Mouse (Mus musculus) stomach, embryonic 16.5 days (tissue): Measurements from ENCODE around the gene Haao. TPM values are rescaled to one million over a fixed set of nuclear protein-coding genes. Genes with fewer than 3 reads are reported as not detected.
"Not testable (repeated sequence)": the region's sequence is repeated elsewhere in the genome, so short reads cannot be mapped to it uniquely, and the experiment has no call there.

Source experiments
- ATAC-seq: fragments of 200-750 bp; cut with Nextera tagmentation; 2 replicates; pipeline ENCODE4 v1.8.0; 2017; ENCODE audit warnings: moderate number of reproducible peaks, moderate TSS enrichment; ENCODE audit not compliant: insufficient read depth, low FRiP score
- H3K27ac ChIP-seq: fragments of 300-500 bp; sonication (generic); 2 replicates; pipeline ENCODE4 v1.5.1; 2014; ENCODE audit warnings: low read length
- H3K27me3 ChIP-seq: fragments of 300-500 bp; sonication (generic); 2 replicates; pipeline ENCODE4 v1.6.1; 2014; ENCODE audit warnings: low read length, control low read depth, mixed read lengths; ENCODE audit not compliant: control insufficient read depth, insufficient read depth
- H3K36me3 ChIP-seq: fragments of 300-500 bp; sonication (generic); 2 replicates; pipeline ENCODE4 v1.6.1; 2014; ENCODE audit warnings: low read length; ENCODE audit not compliant: control insufficient read depth, insufficient read depth
- H3K4me1 ChIP-seq: fragments of 300-500 bp; sonication (generic); 2 replicates; pipeline ENCODE4 v1.6.1; 2014; ENCODE audit warnings: low read length, control low read depth, mixed read lengths; ENCODE audit not compliant: control insufficient read depth, insufficient read depth
- H3K4me2 ChIP-seq: fragments of 300-500 bp; sonication (generic); 2 replicates; pipeline ENCODE4 v1.6.1; 2014; ENCODE audit warnings: low read depth, low read length, mixed read lengths
- H3K4me3 ChIP-seq: fragments of 300-500 bp; sonication (generic); replicated peaks from 2 replicates; pipeline ENCODE4 v1.5.1; 2014; ENCODE audit warnings: mild to moderate bottlenecking, low read length
- H3K9ac ChIP-seq: fragments of 300-500 bp; sonication (generic); 2 replicates; pipeline ENCODE4 v1.6.1; 2014; ENCODE audit warnings: low read length
- H3K9me3 ChIP-seq: fragments of 300-500 bp; sonication (generic); replicated peaks from 2 replicates; pipeline ENCODE4 v1.6.1; 2016; ENCODE audit warnings: low read length, control low read depth; ENCODE audit not compliant: control insufficient read depth
- WGBS: fragments of 180-500 bp; shearing (Covaris S2); extraction: QIAGEN DNeasy Blood & Tissue Kit; methylation state at CpG from one replicate; pipeline ENCODE4 v1.1.7; 2014; 5-methylcytosine and 5-hydroxymethylcytosine counted together
- polyA plus RNA-seq: library from polyadenylated mRNA; unstranded; fragments of >200 nt; fragmentation: Nextera tagmentation; extraction: Ambion mirVana; gene quantifications from 2 replicates; pipeline ENCODE4 v1.2.1, GENCODE M21; 2015

Haao gene
- polyA plus RNA-seq, 1 experiment from 2014 or later, result 4.1 TPM

GRCm38 (mm10) chr17:83860968-83861367, 13.2 kb upstream of the Haao start:
- not testable (repeated sequence) for H3K27me3 ChIP-seq, H3K27ac ChIP-seq, ATAC-seq, H3K36me3 ChIP-seq, H3K9me3 ChIP-seq, H3K4me1 ChIP-seq
- H3K4me2 ChIP-seq, result peak overlapping the region; percentile 58
- peak overlapping the region; percentile 80 for H3K4me3 ChIP-seq
- H3K9ac ChIP-seq, result peak overlapping the region; percentile 93
- WGBS, result 65% methylated on average over 8 of the region's 8 CpGs

- WGBS, result 73% methylated on average over 7 of the region's 7 CpGs
- no peak overlapping the region for H3K4me2 ChIP-seq
- H3K9me3 ChIP-seq, result no peaks in the 10 kb centered on the region
- no peaks in the 10 kb centered on the region for H3K27me3 ChIP-seq
- no peak overlapping the region for H3K4me3 ChIP-seq
- ATAC-seq, result no peak
- H3K4me1 ChIP-seq, result no peaks in the 10 kb centered on the region
- H3K27ac ChIP-seq, result no peak overlapping the region
- H3K9ac ChIP-seq, result no peak overlapping the region
- no peaks in the 10 kb centered on the region for H3K36me3 ChIP-seq
These were observed 12.5 kb upstream of the Haao start for GRCm38 (mm10) chr17:83860224-83860623.

- ATAC-seq, result no peak
- WGBS, result 84% methylated on average over 4 of the region's 4 CpGs
- no peaks in the 10 kb centered on the region for H3K27me3 ChIP-seq
These were observed 11.9 kb upstream of the Haao start for GRCm38 (mm10) chr17:83859639-83860038.

GRCm38 (mm10) chr17:83858413-83858812, 10.7 kb upstream of the Haao start:
- no peak for ATAC-seq
- Histone ChIP-seq H3K4me2 (no peak overlapping the region), H3K4me3 (no peak overlapping the region), H3K9me3 (no peaks in the 10 kb centered on the region), H3K27ac (no peak overlapping the region), H3K27me3 (no peaks in the 10 kb centered on the region), H3K36me3 (no peaks in the 10 kb centered on the region), H3K9ac (no peak overlapping the region), H3K4me1 (no peaks in the 10 kb centered on the region)
- WGBS, result 76% methylated on average over 7 of the region's 7 CpGs

More at GRCm38 (mm10) chr17:83859639-83860038, 11.9 kb upstream of the Haao start:
- Histone ChIP-seq H3K4me1 (no peaks in the 10 kb centered on the region), H3K4me2 (no peak overlapping the region), H3K27ac (no peak overlapping the region), H3K4me3 (no peak overlapping the region), H3K9ac (no peak overlapping the region), H3K9me3 (no peaks in the 10 kb centered on the region), H3K36me3 (no peaks in the 10 kb centered on the region)

GRCm38 (mm10) chr17:83854284-83854918, 6.6 kb upstream of the Haao start:
- Histone ChIP-seq H3K4me3 (peak overlapping the region; percentile 16), H3K36me3 (no peaks in the 10 kb centered on the region), H3K27me3 (no peaks in the 10 kb centered on the region), H3K9ac (no peak overlapping the region), H3K27ac (no peak overlapping the region), H3K4me1 (0 out of 2 replicates have a peak, but pooled peaks cover 5% of the 10 kb centered on the region), H3K9me3 (no peaks in the 10 kb centered on the region), H3K4me2 (peak overlapping the region; percentile 25)
- 36% methylated on average over 12 of the region's 12 CpGs for WGBS
- ATAC-seq, result peak; percentile 63; the same call in 1 of the 2 replicates

- WGBS, result 43% methylated on average over 3 of the region's 3 CpGs
- Histone ChIP-seq H3K9ac (no peak overlapping the region), H3K27ac (no peak overlapping the region), H3K27me3 (no peaks in the 10 kb centered on the region), H3K4me1 (0 out of 2 replicates have a peak, but pooled peaks cover 5% of the 10 kb centered on the region), H3K4me2 (peak overlapping the region; percentile 25), H3K9me3 (no peaks in the 10 kb centered on the region), H3K36me3 (no peaks in the 10 kb centered on the region), H3K4me3 (peak overlapping the region; percentile 16; the same call in 1 of the 2 replicates)
- no peak for ATAC-seq
These were observed 6.1 kb upstream of the Haao start for GRCm38 (mm10) chr17:83853831-83854230.

GRCm38 (mm10) chr17:83850864-83851263, 3.1 kb upstream of the Haao start:
- no peak overlapping the region for H3K4me2 ChIP-seq
- no peak overlapping the region for H3K4me3 ChIP-seq
- H3K27ac ChIP-seq, result no peak overlapping the region
- 82% methylated on average over 5 of the region's 5 CpGs for WGBS
- ATAC-seq, result no peak
- no peaks in the 10 kb centered on the region for H3K36me3 ChIP-seq
- H3K27me3 ChIP-seq, result no peaks in the 10 kb centered on the region
- no peak overlapping the region for H3K9ac ChIP-seq
- H3K9me3 ChIP-seq, result no peaks in the 10 kb centered on the region
- H3K4me1 ChIP-seq, result peaks cover 9% of the 10 kb centered on the region; the same call in 1 of the 2 replicates

- Histone ChIP-seq H3K9me3 (no peaks in the 10 kb centered on the region), H3K27me3 (no peaks in the 10 kb centered on the region), H3K4me3 (no peak overlapping the region), H3K27ac (no peak overlapping the region), H3K9ac (peak overlapping the region; percentile 46), H3K4me2 (peak overlapping the region; percentile 29; the same call in 1 of the 2 replicates), H3K4me1 (peaks cover 9% of the 10 kb centered on the region; the same call in 1 of the 2 replicates), H3K36me3 (no peaks in the 10 kb centered on the region)
- 15% methylated on average over 9 of the region's 9 CpGs for WGBS
- no peak for ATAC-seq
These were observed 2.7 kb upstream of the Haao start for GRCm38 (mm10) chr17:83850458-83850857.

- Histone ChIP-seq H3K4me2 (no peak overlapping the region), H3K4me1 (peaks cover 9% of the 10 kb centered on the region; the same call in 1 of the 2 replicates), H3K9me3 (no peaks in the 10 kb centered on the region), H3K27me3 (no peaks in the 10 kb centered on the region), H3K36me3 (no peaks in the 10 kb centered on the region), H3K4me3 (no peak overlapping the region), H3K27ac (no peak overlapping the region), H3K9ac (no peak overlapping the region)
- no peak for ATAC-seq
- 73% methylated on average over 5 of the region's 5 CpGs for WGBS
These were observed 2.0 kb upstream of the Haao start for GRCm38 (mm10) chr17:83849717-83850116.
